Mouse (Mus musculus) layer of hippocampus, adult 8-10 months (tissue): ENCODE data around the gene Galnt12. TPM values are rescaled to one million over a fixed set of nuclear protein-coding genes. Genes with fewer than 3 reads are reported as not detected.

ENCODE experiments used
- DNase-seq, 2 experiments: peaks; one replicate each; pipeline ENCODE4 v3.0.0; 2022; ENCODE audit warnings: low spot score in 2 of 2
- total RNA-seq, 4 experiments: library from RNA; stranded (reverse); gene quantifications; 2 replicates each; pipeline ENCODE4 v1.2.4; 2022

The Galnt12 gene
- total RNA-seq, 4 experiments from 2014 or later = 0.87 to 1.7 (median 1.4) TPM

GRCm38 (mm10) chr4:47150806-47151205 lies 59.1 kb downstream of the Galnt12 start:
- DNase-seq = no peak

GRCm38 (mm10) chr4:47151553-47152183 lies 60.0 kb downstream of the Galnt12 start:
- no peak for DNase-seq

GRCm38 (mm10) chr4:47161103-47161755 lies 69.5 kb downstream of the Galnt12 start:
- DNase-seq = no peak

- no peak for DNase-seq
Measured at GRCm38 (mm10) chr4:47161756-47162587, 70.3 kb downstream of the Galnt12 start.

- DNase-seq = no peak
Measured at GRCm38 (mm10) chr4:47172314-47172713, 80.6 kb downstream of the Galnt12 start.

Other genes starting within 250 kb of the Galnt12 start
- gene Gabbr2, start 100.0 kb upstream of the Galnt12 start, total RNA-seq = 100 to 1,000 TPM; 175 to 209 (median 187) TPM
- gene Anks6, start 34.5 kb upstream of the Galnt12 start, total RNA-seq = 10 to 100 TPM; 19.5 to 30.3 (median 23.8) TPM
- gene Col15a1, start 116.3 kb downstream of the Galnt12 start, total RNA-seq = 10 to 100 TPM in 1 of 4 experiments, 1 to 10 TPM in 3; 5.5 to 13.3 (median 5.7) TPM